Mouse (Mus musculus): ENCODE measurements at regions not wholly inside any gene's neighbourhood (a gene's known extent, or its start where the extent isn't known, plus 50 kb on each side); places are given as distances from the start of the nearest gene placed in this dataset.

DNA sequence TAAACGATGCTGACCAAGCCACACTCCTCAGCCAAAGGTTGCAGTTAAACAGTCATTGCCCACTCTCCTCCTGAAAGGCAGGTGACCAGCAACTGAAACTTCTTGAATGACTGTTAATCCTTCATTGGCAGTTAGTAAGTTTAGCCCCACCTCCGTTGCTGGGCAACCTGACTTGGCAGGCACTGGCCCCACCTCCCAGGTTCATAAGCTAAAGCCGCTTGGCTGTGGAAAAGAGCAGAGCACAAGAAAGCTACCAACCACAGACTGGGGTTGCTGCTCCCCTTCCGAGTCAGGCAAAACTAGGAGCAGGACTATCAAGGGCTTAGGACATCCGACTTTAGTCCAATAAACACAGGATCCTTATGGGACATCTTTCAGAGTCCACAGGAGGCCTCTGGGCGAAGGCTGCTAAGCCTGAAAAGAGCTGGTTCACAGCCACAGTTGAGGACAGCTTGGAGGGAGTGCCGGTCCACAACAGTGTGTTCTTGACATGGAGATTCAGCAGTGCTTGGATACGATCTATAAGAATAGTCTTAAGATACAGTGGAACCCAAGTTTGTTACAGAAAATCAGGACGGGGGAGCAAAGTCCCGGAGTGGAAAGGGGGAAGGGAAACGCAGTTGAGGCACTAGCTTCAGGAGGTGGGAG, 67.7 kb upstream of the Kcnma1 start:
- no peak overlapping the region for H3K4me3 ChIP-seq
- no peak overlapping the region for H3K9ac ChIP-seq
- ATAC-seq (ENCODE audit: low FRiP score), result no peak
- H3K4me2 ChIP-seq (replicated peaks), result peak overlapping the region; percentile 37
- no peaks in the 10 kb centered on the region for H3K9me3 ChIP-seq (replicated peaks)
- H3K27me3 ChIP-seq, result no peaks in the 10 kb centered on the region
- WGBS, result 28% methylated on average over 11 of the region's 11 CpGs
- H3K27ac ChIP-seq, result no peak overlapping the region
- H3K36me3 ChIP-seq, result no peaks in the 10 kb centered on the region
- H3K4me1 ChIP-seq, result peaks cover 8% of the 10 kb centered on the region; the same call in 1 of the 2 replicates

DNA sequence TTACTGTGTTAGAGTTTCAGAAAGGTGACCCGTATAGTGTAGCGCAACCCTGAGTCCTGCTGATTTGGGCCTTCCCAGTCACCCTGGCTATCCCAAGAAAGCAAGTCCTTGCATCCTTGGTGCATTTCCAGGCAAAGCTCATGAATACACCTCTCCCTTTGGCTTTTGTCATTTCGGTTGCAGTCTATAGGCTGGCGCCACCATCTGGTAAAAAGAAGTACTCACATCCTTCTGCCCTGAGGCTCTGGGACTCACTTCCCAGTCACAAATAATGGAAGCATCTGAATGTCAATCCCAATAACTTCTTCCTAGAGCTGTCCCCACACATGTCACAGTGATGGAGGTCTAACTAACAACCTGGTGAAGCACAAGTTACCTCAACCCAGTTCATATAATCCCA, 54.4 kb upstream of the Kcnma1 start:
- Histone ChIP-seq H3K4me2 (replicated peaks) (no peak overlapping the region), H3K9ac (no peak overlapping the region), H3K27me3 (no peaks in the 10 kb centered on the region), H3K4me1 (no peaks in the 10 kb centered on the region), H3K27ac (no peak overlapping the region), H3K36me3 (no peaks in the 10 kb centered on the region), H3K4me3 (no peak overlapping the region), H3K9me3 (replicated peaks) (no peaks in the 10 kb centered on the region)
- ATAC-seq (ENCODE audit: low FRiP score), result no peak
- WGBS, result 64% methylated on average over 4 of the region's 4 CpGs

GRCm38 (mm10) chr14:24067657-24068056, 53.4 kb upstream of the Kcnma1 start:
- H3K4me2 ChIP-seq (replicated peaks), result no peak overlapping the region
- H3K9ac ChIP-seq, result no peak overlapping the region
- H3K4me1 ChIP-seq, result no peaks in the 10 kb centered on the region
- H3K36me3 ChIP-seq, result no peaks in the 10 kb centered on the region
- no peak overlapping the region for H3K4me3 ChIP-seq
- H3K9me3 ChIP-seq (replicated peaks), result no peaks in the 10 kb centered on the region
- no peaks in the 10 kb centered on the region for H3K27me3 ChIP-seq
- no peak overlapping the region for H3K27ac ChIP-seq
- ATAC-seq (ENCODE audit: low FRiP score), result no peak
- 44% methylated on average over 6 of the region's 6 CpGs for WGBS

DNA sequence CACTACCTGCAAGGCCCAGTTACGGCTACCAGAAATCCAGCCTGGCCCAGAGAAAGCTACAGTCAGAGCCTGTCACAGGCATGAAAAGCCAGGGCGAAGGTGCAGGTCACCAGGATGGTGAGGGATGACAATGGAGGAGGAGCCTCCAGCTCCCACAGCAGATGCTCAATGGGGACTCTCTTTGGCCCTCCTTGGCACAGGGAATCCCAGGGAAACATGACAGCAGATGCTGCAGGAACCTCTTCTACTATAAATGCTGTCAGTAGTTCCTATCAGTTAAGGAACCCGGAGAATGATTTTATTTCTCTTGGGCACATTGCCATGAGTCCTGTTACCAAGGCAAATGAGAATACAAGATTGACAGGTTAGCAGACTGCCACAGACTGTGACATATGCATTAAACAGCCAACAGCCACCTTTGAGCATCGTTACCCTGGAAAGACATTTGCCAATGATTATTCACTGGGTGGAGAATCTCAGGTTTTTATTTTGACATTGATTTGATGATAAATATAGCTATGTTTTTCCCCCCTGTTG, 51.0 kb upstream of the Kcnma1 start:
- WGBS, result 76% methylated on average over 4 of the region's 4 CpGs
- H3K9me3 ChIP-seq (replicated peaks), result no peaks in the 10 kb centered on the region
- no peaks in the 10 kb centered on the region for H3K36me3 ChIP-seq
- no peak overlapping the region for H3K4me2 ChIP-seq (replicated peaks)
- H3K27me3 ChIP-seq, result no peaks in the 10 kb centered on the region
- ATAC-seq (ENCODE audit: low FRiP score), result no peak
- no peaks in the 10 kb centered on the region for H3K4me1 ChIP-seq
- H3K9ac ChIP-seq, result no peak overlapping the region
- no peak overlapping the region for H3K4me3 ChIP-seq
- no peak overlapping the region for H3K27ac ChIP-seq
